ENCODE assay signal across 23 mouse cellular contexts in genomic region chr4:49166391-49166790, GRCm38 (mm10).
DNase-seq lines count a peak whose midpoint lies in the region; ATAC-seq and TF ChIP-seq lines count a peak whose summit lies in the region.
"Had no signal": no experiment of that assay in that cellular context is flagged by ENCODE, and none has a peak within 500 bp of the region (broad histone marks: within the 10 kb centered on the region; RNA-seq: fewer than 3 reads in every experiment).

No protein-coding gene starts in this region.

- no peak for TF ChIP-seq EP300 in CH12.LX (IDR thresholded peaks at IDR 0.05; ENCODE audit: low read length)

- no peak for TF ChIP-seq CTCF in liver, adult 2 months (IDR thresholded peaks at IDR 0.05; ENCODE audit: low read depth, low read length)
- TF ChIP-seq CTCF in CH12.LX (conservative IDR thresholded peaks at IDR 0.05 in 1 of 2, IDR thresholded peaks at IDR 0.05 in 1 of 2; ENCODE audit: low read depth in 2 of 2, low read length in 2 of 2), result no peak

- in situ Hi-C loops in CH12.LX (cut with MboI; ENCODE audit: low pct_ligation_motif_present, low pct_unique_long_range_greater_than_20kb, low sequenced_read_pairs), result no loop called here

- H3K4me2 ChIP-seq in kidney, embryonic 16.5 days (replicated peaks; ENCODE audit: low read depth, low read length), result no peak overlapping the region
- H3K4me2 ChIP-seq in CH12.LX (ENCODE audit: insufficient read depth, low read depth, poor library complexity, severe bottlenecking), result peak overlapping the region; percentile 75; the same call in 1 of the 2 replicates
- H3K4me2 ChIP-seq: embryonic facial prominence, embryonic 12.5 days; forebrain, embryonic 13.5 days; forebrain, embryonic 15.5 days had no signal

- H3K27ac ChIP-seq in kidney, embryonic 16.5 days (ENCODE audit: low read length), result no peak overlapping the region
- H3K27ac ChIP-seq in liver, adult 2 months (replicated peaks; ENCODE audit: insufficient read depth, low read depth, low read length), result no peak overlapping the region
- H3K27ac ChIP-seq in CH12.LX (ENCODE audit: insufficient read depth, low read depth), result no peak overlapping the region
- H3K27ac ChIP-seq: embryonic facial prominence, embryonic 10.5 days; embryonic facial prominence, embryonic 12.5 days; forebrain, embryonic 13.5 days; forebrain, embryonic 15.5 days had no signal

- H3K4me1 ChIP-seq in kidney, embryonic 16.5 days (ENCODE audit: insufficient read depth, low read length), result no peaks in the 10 kb centered on the region
- no peaks in the 10 kb centered on the region; the same call in 1 of the 2 replicates for H3K4me1 ChIP-seq in liver, adult 2 months (ENCODE audit: control insufficient read depth, insufficient read depth, low read length)
- peaks cover 8 to 28% of the 10 kb centered on the region in 2 experiments for H3K4me1 ChIP-seq in CH12.LX (ENCODE audit: control insufficient read depth in 1 of 2, insufficient read depth in 2 of 2)
- H3K4me1 ChIP-seq: embryonic facial prominence, embryonic 10.5 days; embryonic facial prominence, embryonic 12.5 days; forebrain, embryonic 13.5 days; forebrain, embryonic 15.5 days had no signal

- WGBS in kidney, embryonic 16.5 days, result 68% methylated on average over 3 of the region's 3 CpGs
- WGBS in liver, adult 2 months, result 46% methylated on average over 3 of the region's 3 CpGs

- no peak for ATAC-seq in kidney, embryonic 16.5 days (ENCODE audit: low FRiP score, low TSS enrichment)
- ATAC-seq: activated CD4-positive, CD25-positive, alpha-beta regulatory T cell, adult 4 months; forebrain, embryonic 13.5 days; forebrain, embryonic 15.5 days; Patski had no signal

- TF ChIP-seq RAD21 in CH12.LX (IDR thresholded peaks at IDR 0.05; ENCODE audit: low read depth, low read length), result no peak

- no peaks in the 10 kb centered on the region for H3K79me2 ChIP-seq in liver, adult 2 months (ENCODE audit: control insufficient read depth, insufficient read depth, low read length)
- H3K79me2 ChIP-seq in CH12.LX (replicated peaks; ENCODE audit: control insufficient read depth, extremely low read depth, insufficient read depth, poor library complexity, severe bottlenecking), result no peaks in the 10 kb centered on the region

- H3K27me3 ChIP-seq in kidney, embryonic 16.5 days (ENCODE audit: insufficient read depth, low read length), result no peaks in the 10 kb centered on the region
- H3K27me3 ChIP-seq in liver, adult 2 months (ENCODE audit: control insufficient read depth, insufficient read depth, low read length), result no peaks in the 10 kb centered on the region
- no peaks in the 10 kb centered on the region for H3K27me3 ChIP-seq in CH12.LX (replicated peaks)
- H3K27me3 ChIP-seq: embryonic facial prominence, embryonic 12.5 days; forebrain, embryonic 13.5 days; forebrain, embryonic 15.5 days; Patski had no signal

- no peaks in the 10 kb centered on the region for H3K9me3 ChIP-seq in kidney, embryonic 16.5 days (ENCODE audit: low read length)
- H3K9me3 ChIP-seq in CH12.LX (replicated peaks; ENCODE audit: low read length), result no peaks in the 10 kb centered on the region
- H3K9me3 ChIP-seq: embryonic facial prominence, embryonic 10.5 days; embryonic facial prominence, embryonic 12.5 days; forebrain, embryonic 13.5 days; forebrain, embryonic 15.5 days; G1E had no signal

- TF ChIP-seq POLR2A in liver, adult 2 months (IDR thresholded peaks at IDR 0.05; ENCODE audit: extremely low read depth, insufficient read depth, low read length), result no peak
- TF ChIP-seq POLR2A in CH12.LX (IDR thresholded peaks at IDR 0.05; ENCODE audit: low read depth, low read length), result no peak

- no peaks in the 10 kb centered on the region for H3K36me3 ChIP-seq in kidney, embryonic 16.5 days (ENCODE audit: insufficient read depth, low read length)
- no peaks in the 10 kb centered on the region for H3K36me3 ChIP-seq in liver, adult 2 months (ENCODE audit: control insufficient read depth, insufficient read depth, low read length)
- H3K36me3 ChIP-seq in CH12.LX (replicated peaks in 1 of 2; ENCODE audit: control insufficient read depth in 1 of 2, insufficient read depth in 1 of 2, low read length in 1 of 2), result no peaks in the 10 kb centered on the region
- H3K36me3 ChIP-seq: embryonic facial prominence, embryonic 10.5 days; embryonic facial prominence, embryonic 12.5 days; forebrain, embryonic 15.5 days; G1E had no signal

- no peak overlapping the region for H3K9ac ChIP-seq in kidney, embryonic 16.5 days (replicated peaks; ENCODE audit: low read length)
- H3K9ac ChIP-seq in liver, adult 2 months (ENCODE audit: low read depth, low read length), result no peak overlapping the region
- H3K9ac ChIP-seq in CH12.LX (ENCODE audit: insufficient read depth, low read depth), result no peak overlapping the region
- H3K9ac ChIP-seq: embryonic facial prominence, embryonic 12.5 days; forebrain, embryonic 13.5 days; forebrain, embryonic 15.5 days had no signal

- H3K4me3 ChIP-seq in kidney, embryonic 16.5 days (ENCODE audit: low read length), result no peak overlapping the region
- H3K4me3 ChIP-seq in liver, adult 2 months (ENCODE audit: insufficient read depth, low read depth, low read length), result no peak overlapping the region
- no peak overlapping the region for H3K4me3 ChIP-seq in CH12.LX (replicated peaks in 1 of 3; ENCODE audit: low read depth in 2 of 3, low read length in 2 of 3, poor library complexity in 1 of 3)
- H3K4me3 ChIP-seq: embryonic facial prominence, embryonic 10.5 days; embryonic facial prominence, embryonic 12.5 days; forebrain, embryonic 13.5 days; forebrain, embryonic 15.5 days had no signal

- peak; percentile 12 to 31 for DNase-seq in kidney, adult 8-10 months
- DNase-seq in kidney, postnatal 25 days, result no peak
- DNase-seq in kidney, postnatal 14 days, result peak; percentile 4
- DNase-seq in liver, adult 2 months (ENCODE audit: extremely low read depth, low read depth, low spot score), result peak; percentile 78
- DNase-seq in liver (no peak), CH12.LX (ENCODE audit: extremely low read depth) (no peak)
- no peak for DNase-seq in thymus, adult 18-20 months
- DNase-seq: adrenal gland, adult 8-10 months; adrenal gland, postnatal 14 days; adrenal gland, postnatal 36 days; cerebellum, adult 11-12 months; cerebellum, adult 2 months; cerebellum, adult 9-10 months; cerebellum, postnatal 10 days; cerebellum, postnatal 25 days had no signal

- dilution Hi-C loops in CH12.LX (cut with MboI; ENCODE audit: extremely low pct_ligation_motif_present, extremely low pct_unique_long_range_greater_than_20kb, low sequenced_read_pairs), result no loop called here

TF ChIP-seq in CH12.LX, 34 proteins besides CTCF, POLR2A, EP300 and RAD21:
- TF ChIP-seq E2F4 (IDR thresholded peaks at IDR 0.05; ENCODE audit: insufficient replicate concordance, low read depth, low read length) (no peak), ZMIZ1 (IDR thresholded peaks at IDR 0.05; ENCODE audit: low read depth, low read length) (no peak), USF1 (IDR thresholded peaks at IDR 0.05; ENCODE audit: low read depth, low read length) (no peak)

Comparison
In these comparisons a context has a peak if more than half of its experiments do, and no peak if none do; other contexts are left out.
1. DNase-seq: peak in kidney, adult 8-10 months (2 of 2), kidney, postnatal 14 days (single experiment) and liver, adult 2 months (single experiment); none in kidney, postnatal 25 days (0 of 2), liver (single experiment), CH12.LX (single experiment) and thymus, adult 18-20 months (0 of 2).